Mouse (Mus musculus): ENCODE measurements at regions not wholly inside any gene's neighbourhood (a gene's known extent, or its start where the extent isn't known, plus 50 kb on each side); places are given as distances from the start of the nearest gene placed in this dataset.

DNA sequence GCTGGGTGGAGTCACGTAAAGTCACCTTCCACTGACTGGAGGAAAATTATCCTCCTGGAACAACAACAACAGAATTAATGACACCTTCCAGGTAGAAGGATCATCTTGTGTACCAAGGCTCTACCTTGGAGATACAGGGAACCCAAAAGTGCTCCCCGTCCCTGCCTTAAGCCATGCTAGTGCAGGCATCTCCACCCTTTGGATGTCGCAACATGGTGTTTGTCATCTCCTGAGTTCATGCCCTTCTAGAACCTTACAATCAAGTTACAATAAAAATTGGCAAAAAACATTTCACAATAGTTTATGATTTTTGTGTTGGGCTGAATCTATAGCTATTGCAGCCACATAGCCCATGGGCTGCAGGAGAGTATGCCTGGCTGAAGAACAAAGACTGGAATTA lies 305.5 kb downstream of the Epha4 start:
- TF ChIP-seq CTCF (IDR thresholded peaks at IDR 0.05; ENCODE audit: low read depth) (no peak), EP300 (IDR thresholded peaks at IDR 0.05; ENCODE audit: low read depth) (no peak)

All from heart, postnatal 0 days (tissue).